25 mouse cellular contexts compared by ENCODE assay signal in genomic region chr1:40632407-40633062, GRCm38 (mm10). TPM values are rescaled to one million over a fixed set of nuclear protein-coding genes. Genes with fewer than 3 reads are reported as not detected.
DNase-seq lines count a peak whose midpoint lies in the region; ATAC-seq and TF ChIP-seq lines count a peak whose summit lies in the region.
"Had no signal": no experiment of that assay in that cellular context is flagged by ENCODE, and none has a peak within 500 bp of the region (broad histone marks: within the 10 kb centered on the region; RNA-seq: fewer than 3 reads in every experiment).

No protein-coding gene starts in this region.

- 42% methylated on average over 2 of the region's 2 CpGs for WGBS in kidney, embryonic 14.5 days
- 21% methylated on average over 2 of the region's 2 CpGs for WGBS in small intestine, adult 2 months
- WGBS in lung, postnatal 0 days, result 32% methylated on average over 2 of the region's 2 CpGs

- ATAC-seq in kidney, embryonic 14.5 days (ENCODE audit: low FRiP score, low TSS enrichment), result no peak
- ATAC-seq in lung, postnatal 0 days, result no peak
- no peak for ATAC-seq in megakaryocyte-erythroid progenitor cell, adult 5-6 weeks (replicated peaks; ENCODE audit: low FRiP score, low TSS enrichment, poor library complexity, severe bottlenecking)
- ATAC-seq: hindbrain, embryonic 16.5 days had no signal

- H3K4me1 ChIP-seq in kidney, embryonic 14.5 days (ENCODE audit: control insufficient read depth, insufficient read depth, low read length), result peaks cover 4% of the 10 kb centered on the region; the same call in 1 of the 2 replicates
- H3K4me1 ChIP-seq in small intestine, adult 2 months (ENCODE audit: control insufficient read depth, insufficient read depth, insufficient read length, low read length), result peaks cover 19% of the 10 kb centered on the region
- H3K4me1 ChIP-seq in lung, postnatal 0 days (ENCODE audit: insufficient read depth, low read depth, low read length), result no peaks in the 10 kb centered on the region
- H3K4me1 ChIP-seq: liver, embryonic 13.5 days had no signal

- peak; percentile 27; the same call in 1 of the 2 replicates for TF ChIP-seq CTCF in small intestine, adult 2 months (IDR thresholded peaks at IDR 0.05; ENCODE audit: extremely low read depth, insufficient read length, insufficient replicate concordance, low read depth, low read length)
- TF ChIP-seq CTCF in lung, postnatal 0 days (IDR thresholded peaks at IDR 0.05), result no peak

- DNase-seq in kidney, adult 11 months, result peak; percentile 20
- peak; percentile 11 for DNase-seq in ZHBTc4 (ENCODE audit: low read depth, low spot score)
- DNase-seq in kidney, postnatal 10 days, result peak; percentile 10
- DNase-seq in thymus, postnatal 10 days (ENCODE audit: low spot score in 2 of 2), result no peak
- DNase-seq in lung, postnatal 0 days (ENCODE audit: low spot score), result no peak
- DNase-seq: adrenal gland, postnatal 36 days; cerebellum, adult 18-20 months; cerebellum, postnatal 36 days; gastrocnemius, adult 2 months; heart, adult 18-20 months; heart, postnatal 4 days; liver, embryonic 13.5 days; lung, embryonic 14.5 days; midbrain, embryonic 14.5 days; right cerebral cortex, postnatal 14 days; thymus, postnatal 36 days had no signal

- H3K36me3 ChIP-seq in kidney, embryonic 14.5 days (ENCODE audit: control insufficient read depth, insufficient read depth, low read length), result no peaks in the 10 kb centered on the region
- no peaks in the 10 kb centered on the region for H3K36me3 ChIP-seq in small intestine, adult 2 months (ENCODE audit: control insufficient read depth, insufficient read depth, low read length)
- no peaks in the 10 kb centered on the region for H3K36me3 ChIP-seq in lung, postnatal 0 days (ENCODE audit: insufficient read depth, low read length)
- H3K36me3 ChIP-seq: liver, embryonic 13.5 days had no signal

- TF ChIP-seq EP300 in lung, postnatal 0 days (IDR thresholded peaks at IDR 0.05), result no peak

- no peak overlapping the region for H3K27ac ChIP-seq in kidney, embryonic 14.5 days (ENCODE audit: low read depth, low read length)
- peak overlapping the region; percentile 86 for H3K27ac ChIP-seq in small intestine, adult 2 months (ENCODE audit: insufficient read depth, low read depth, low read length)
- H3K27ac ChIP-seq in lung, postnatal 0 days (ENCODE audit: low read length), result no peak overlapping the region
- H3K27ac ChIP-seq: gastrocnemius, adult 2 months; liver, embryonic 13.5 days had no signal

- H3K9me3 ChIP-seq in kidney, embryonic 14.5 days (ENCODE audit: control insufficient read depth, low read length), result no peaks in the 10 kb centered on the region
- no peaks in the 10 kb centered on the region for H3K9me3 ChIP-seq in lung, postnatal 0 days (ENCODE audit: low read length)
- H3K9me3 ChIP-seq: liver, embryonic 13.5 days had no signal

- no peak for TF ChIP-seq POLR2A in small intestine, adult 2 months (IDR thresholded peaks at IDR 0.05; ENCODE audit: low read depth, low read length)

- H3K4me3 ChIP-seq in kidney, embryonic 14.5 days (ENCODE audit: low read length), result no peak overlapping the region
- no peak overlapping the region for H3K4me3 ChIP-seq in small intestine, adult 2 months (ENCODE audit: low read depth, low read length)
- no peak overlapping the region for H3K4me3 ChIP-seq in lung, postnatal 0 days (ENCODE audit: low read depth, low read length)
- H3K4me3 ChIP-seq: gastrocnemius, adult 2 months; liver, embryonic 13.5 days had no signal

- H3K27me3 ChIP-seq in kidney, embryonic 14.5 days (ENCODE audit: control insufficient read depth, insufficient read depth, low read length), result no peaks in the 10 kb centered on the region
- no peaks in the 10 kb centered on the region for H3K27me3 ChIP-seq in small intestine, adult 2 months (ENCODE audit: control insufficient read depth, insufficient read depth, low read length)
- H3K27me3 ChIP-seq in lung, postnatal 0 days (replicated peaks; ENCODE audit: insufficient read depth, low read length), result no peaks in the 10 kb centered on the region
- H3K27me3 ChIP-seq: liver, embryonic 13.5 days had no signal

- H3K9ac ChIP-seq in kidney, embryonic 14.5 days (ENCODE audit: low read depth, low read length), result no peak overlapping the region
- H3K9ac ChIP-seq in lung, postnatal 0 days (replicated peaks; ENCODE audit: low read depth), result no peak overlapping the region
- H3K9ac ChIP-seq: liver, embryonic 13.5 days; lung, embryonic 14.5 days had no signal

- no peak overlapping the region for H3K4me2 ChIP-seq in kidney, embryonic 14.5 days (replicated peaks; ENCODE audit: low read depth, low read length)
- no peak overlapping the region for H3K4me2 ChIP-seq in lung, postnatal 0 days (replicated peaks; ENCODE audit: low read depth, low read length)
- H3K4me2 ChIP-seq: liver, embryonic 13.5 days; lung, embryonic 14.5 days had no signal

RNA-seq across cellular contexts. Expression of gene Slc9a2, which starts 47.8 kb away (rescaled TPM):
- 0.74 and 1.2 TPM in 2 replicates for polyA plus RNA-seq in kidney, embryonic 14.5 days (2014; fragmentation: Nextera tagmentation; extraction: Ambion mirVana)
- 95.1 and 234 TPM in 2 replicates for polyA plus RNA-seq in small intestine, adult 2 months (2012; rRNA removed)
- 0.11 and 0.13 TPM in 2 replicates for polyA plus RNA-seq in lung, postnatal 0 days (2015; fragmentation: Nextera tagmentation; extraction: Ambion mirVana)
- total RNA-seq in megakaryocyte-erythroid progenitor cell, adult 5-6 weeks (2014; fragmentation: Nextera tagmentation), result not detected in 2 replicates
- total RNA-seq in megakaryocyte-erythroid progenitor cell, adult 5-6 weeks (2017), result 0.47 and 0.57 TPM in 2 replicates
- total RNA-seq: MEL; neutrophil, adult 5-6 weeks had no signal
- polyA plus RNA-seq: forebrain, embryonic 11.5 days; liver, embryonic 13.5 days; lung, embryonic 14.5 days had no signal

RNA-seq across cellular contexts. Expression of gene Slc9a4, which starts 52.7 kb away (rescaled TPM):
- 0.21 and 0.37 TPM in 2 replicates for polyA plus RNA-seq in kidney, embryonic 14.5 days (2014; fragmentation: Nextera tagmentation; extraction: Ambion mirVana)
- 3.8 TPM in 1 of 2 replicates, not detected in the other for polyA plus RNA-seq in small intestine, adult 2 months (2012; rRNA removed)
- 0.02 and 0.18 TPM in 2 replicates for polyA plus RNA-seq in lung, postnatal 0 days (2015; fragmentation: Nextera tagmentation; extraction: Ambion mirVana)
- total RNA-seq in megakaryocyte-erythroid progenitor cell, adult 5-6 weeks (2014; fragmentation: Nextera tagmentation), result not detected in 2 replicates
- not detected in 2 replicates for total RNA-seq in megakaryocyte-erythroid progenitor cell, adult 5-6 weeks (2017)
- total RNA-seq: adrenal gland, postnatal 36 days; heart, postnatal 4 days; MEL; neutrophil, adult 5-6 weeks had no signal
- polyA plus RNA-seq: forebrain, embryonic 11.5 days; heart, embryonic 14.5 days; limb, embryonic 11.5 days; liver, embryonic 13.5 days; lung, embryonic 14.5 days; midbrain, embryonic 14.5 days had no signal

Comparison
In these comparisons a context has a peak if more than half of its experiments do, and no peak if none do; other contexts are left out.
1. DNase-seq: peak in kidney, adult 11 months (single experiment), ZHBTc4 (single experiment) and kidney, postnatal 10 days (single experiment); none in thymus, postnatal 10 days (0 of 2) and lung, postnatal 0 days (single experiment).
2. RNA of gene Slc9a2, which starts 47.8 kb away (polyA plus RNA-seq): 95.1 to 234 TPM in small intestine, adult 2 months; 0.74 to 1.2 TPM in kidney, embryonic 14.5 days and 0.11 to 0.13 TPM in lung, postnatal 0 days; every median in the first group is over 10 times any median in the second.